Mouse (Mus musculus): ENCODE data around the gene Iqgap2.

DNA sequence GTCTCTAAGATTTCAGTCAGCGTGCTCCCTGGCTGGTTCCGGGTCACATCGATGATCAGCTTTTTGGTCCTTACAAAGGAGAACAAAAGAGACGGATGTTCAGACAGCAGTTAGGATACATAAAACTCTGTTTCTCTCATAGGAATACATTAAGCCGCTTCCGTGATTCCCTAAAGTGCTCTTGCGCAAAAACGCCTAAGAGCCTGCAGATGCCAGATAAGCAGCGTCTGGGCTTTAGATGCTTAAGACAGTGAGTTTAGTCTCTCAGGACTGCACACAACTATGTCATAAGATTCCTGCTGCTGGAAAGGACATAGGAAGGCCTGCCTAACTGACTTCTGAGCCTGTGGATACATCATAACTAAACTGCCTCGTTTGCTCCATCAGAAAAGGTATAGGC is 254.0 kb downstream of the Iqgap2 start:
- no peak for TF ChIP-seq CTCF (IDR thresholded peaks at IDR 0.05 in 2 of 3, conservative IDR thresholded peaks at IDR 0.05 in 1 of 3; ENCODE audit: control insufficient read depth in 1 of 3, insufficient read depth in 1 of 3, low read depth in 2 of 3, low read length in 3 of 3, poor library complexity in 1 of 3, severe bottlenecking in 1 of 3)
- no peak for TF ChIP-seq MEF2A (IDR thresholded peaks at IDR 0.05; ENCODE audit: extremely low read depth, insufficient replicate concordance, low read depth, low read length, poor library complexity, severe bottlenecking)
- TF ChIP-seq E2F4 (IDR thresholded peaks at IDR 0.05; ENCODE audit: borderline replicate concordance, low read depth, low read length): no peak
- TF ChIP-seq POLR2A (IDR thresholded peaks at IDR 0.05; ENCODE audit: control insufficient read depth in 1 of 2, insufficient read depth in 1 of 2, low read depth in 1 of 2, low read length in 2 of 2, poor library complexity in 1 of 2): no peak
- TF ChIP-seq EP300 (IDR thresholded peaks at IDR 0.05; ENCODE audit: low read depth in 1 of 2, low read length in 2 of 2): no peak
- no peak for TF ChIP-seq TBP (IDR thresholded peaks at IDR 0.05; ENCODE audit: low read depth, low read length)
- no peak for TF ChIP-seq TCF12 (IDR thresholded peaks at IDR 0.05; ENCODE audit: low read depth, low read length)
- no peak for TF ChIP-seq HCFC1 (IDR thresholded peaks at IDR 0.05; ENCODE audit: low read depth, low read length)
- no peak for TF ChIP-seq SIN3A (IDR thresholded peaks at IDR 0.05; ENCODE audit: low read length)
- no peak for TF ChIP-seq CHD2 (IDR thresholded peaks at IDR 0.05; ENCODE audit: low read length)
- no peak for TF ChIP-seq POLR2AphosphoS2 (IDR thresholded peaks at IDR 0.05; ENCODE audit: low read length)
- no peak for TF ChIP-seq GABPA (IDR thresholded peaks at IDR 0.05; ENCODE audit: low read depth, low read length)
